Mouse (Mus musculus): ENCODE measurements around the gene Gm43552. TPM values are rescaled to one million over a fixed set of nuclear protein-coding genes. Genes with fewer than 3 reads are reported as not detected.

Gene Gm43552
- polyA plus RNA-seq, 1 experiment, result not detected

DNA sequence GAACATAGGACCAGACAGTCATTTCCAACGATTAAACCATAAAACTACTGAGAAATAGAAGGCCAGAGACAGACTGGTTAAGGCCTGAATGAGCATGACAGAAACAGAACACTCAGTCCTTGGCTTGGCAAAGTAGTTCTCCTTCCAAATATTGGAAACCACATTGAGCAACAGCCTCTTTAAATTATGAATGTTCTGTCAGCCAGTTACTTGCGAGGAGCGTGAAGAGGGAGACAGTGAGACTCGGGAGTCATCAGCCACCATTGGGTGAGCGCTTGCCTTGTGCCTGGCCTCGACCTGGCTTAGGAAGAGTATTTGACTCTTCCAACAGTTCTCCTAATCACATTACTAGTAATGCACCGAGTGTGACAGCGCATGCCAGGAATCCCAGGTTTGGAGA lies 15.8 kb upstream of the Gm43552 start:
- H3K4me1 ChIP-seq (ENCODE audit: control insufficient read depth, insufficient read depth, low read length), result no peaks in the 10 kb centered on the region; the same call in 1 of the 2 replicates
- WGBS, result 70% methylated on average over 8 of the region's 8 CpGs
- H3K27ac ChIP-seq (ENCODE audit: control insufficient read depth, insufficient read depth, low read depth, low read length, poor library complexity), result no peak overlapping the region
- TF ChIP-seq CTCF (IDR thresholded peaks at IDR 0.05; ENCODE audit: control insufficient read depth, insufficient read depth, low read length), result no peak
- H3K4me3 ChIP-seq (replicated peaks; ENCODE audit: control insufficient read depth, low read depth, low read length), result no peak overlapping the region

DNA sequence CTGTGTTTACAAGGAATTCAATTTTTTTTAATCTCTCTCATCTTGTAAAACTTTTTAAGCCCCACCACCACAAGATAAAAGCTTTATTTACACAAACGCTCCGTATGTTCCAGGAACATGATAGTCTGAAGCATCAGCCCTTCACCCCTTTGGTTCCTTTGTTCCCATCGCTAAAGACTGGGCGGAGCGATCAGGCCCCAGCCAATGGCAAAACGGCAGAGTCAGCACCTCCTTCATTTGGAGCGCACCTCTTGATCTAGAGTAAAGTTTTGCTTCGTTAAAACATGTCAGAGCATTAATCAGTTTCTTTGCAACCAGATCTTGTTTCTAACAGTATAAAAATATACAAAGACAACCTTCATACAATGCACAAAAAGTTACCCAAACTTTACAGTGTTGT lies 13.2 kb upstream of the Gm43552 start:
- WGBS, result 34% methylated on average over 8 of the region's 8 CpGs
- TF ChIP-seq CTCF (IDR thresholded peaks at IDR 0.05; ENCODE audit: control insufficient read depth, insufficient read depth, low read length) (no peak), POLR2A (IDR thresholded peaks at IDR 0.05; ENCODE audit: borderline replicate concordance, control insufficient read depth, low read depth, low read length) (no peak)
- no peak overlapping the region for H3K27ac ChIP-seq (ENCODE audit: control insufficient read depth, insufficient read depth, low read depth, low read length, poor library complexity)
- no peaks in the 10 kb centered on the region; the same call in 1 of the 2 replicates for H3K4me1 ChIP-seq (ENCODE audit: control insufficient read depth, insufficient read depth, low read length)
- H3K4me3 ChIP-seq (replicated peaks; ENCODE audit: control insufficient read depth, low read depth, low read length), result no peak overlapping the region

GRCm38 (mm10) chr5:65501407-65501806 lies 8.8 kb upstream of the Gm43552 start:
- no peak for TF ChIP-seq CTCF (IDR thresholded peaks at IDR 0.05; ENCODE audit: control insufficient read depth, insufficient read depth, low read length)
- no peak for TF ChIP-seq POLR2A (IDR thresholded peaks at IDR 0.05; ENCODE audit: borderline replicate concordance, control insufficient read depth, low read depth, low read length)

GRCm38 (mm10) chr5:65500231-65500630 lies 7.6 kb upstream of the Gm43552 start:
- no peak for TF ChIP-seq CTCF (IDR thresholded peaks at IDR 0.05; ENCODE audit: control insufficient read depth, insufficient read depth, low read length)
- TF ChIP-seq POLR2A (IDR thresholded peaks at IDR 0.05; ENCODE audit: borderline replicate concordance, control insufficient read depth, low read depth, low read length), result no peak
- H3K4me3 ChIP-seq (replicated peaks; ENCODE audit: control insufficient read depth, low read depth, low read length), result no peak overlapping the region
- 74% methylated on average over 7 of the region's 7 CpGs for WGBS
- H3K4me1 ChIP-seq (ENCODE audit: control insufficient read depth, insufficient read depth, low read length), result no peaks in the 10 kb centered on the region
- no peak overlapping the region for H3K27ac ChIP-seq (ENCODE audit: control insufficient read depth, insufficient read depth, low read depth, low read length, poor library complexity)

More at GRCm38 (mm10) chr5:65501407-65501806, 8.8 kb upstream of the Gm43552 start:
- Histone ChIP-seq H3K4me1 (ENCODE audit: control insufficient read depth, insufficient read depth, low read length) (no peaks in the 10 kb centered on the region), H3K4me3 (replicated peaks; ENCODE audit: control insufficient read depth, low read depth, low read length) (no peak overlapping the region), H3K27ac (ENCODE audit: control insufficient read depth, insufficient read depth, low read depth, low read length, poor library complexity) (no peak overlapping the region)
- WGBS, result 88% methylated on average over 9 of the region's 9 CpGs

GRCm38 (mm10) chr5:65491767-65492715 lies 592 bp downstream of the Gm43552 start:
- Histone ChIP-seq H3K27ac (ENCODE audit: control insufficient read depth, insufficient read depth, low read depth, low read length, poor library complexity) (peak overlapping the region; percentile 91), H3K4me3 (replicated peaks; ENCODE audit: control insufficient read depth, low read depth, low read length) (peak overlapping the region; percentile 94), H3K4me1 (ENCODE audit: control insufficient read depth, insufficient read depth, low read length) (peaks cover 1% of the 10 kb centered on the region; the same call in 1 of the 2 replicates)
- under 1% methylated on average over 57 of the region's 57 CpGs for WGBS
- TF ChIP-seq CTCF (IDR thresholded peaks at IDR 0.05; ENCODE audit: control insufficient read depth, insufficient read depth, low read length), result no peak
- no peak for TF ChIP-seq POLR2A (IDR thresholded peaks at IDR 0.05; ENCODE audit: borderline replicate concordance, control insufficient read depth, low read depth, low read length)

- Histone ChIP-seq H3K4me3 (replicated peaks; ENCODE audit: control insufficient read depth, low read depth, low read length) (no peak overlapping the region), H3K27ac (ENCODE audit: control insufficient read depth, insufficient read depth, low read depth, low read length, poor library complexity) (peak overlapping the region; percentile 54), H3K4me1 (ENCODE audit: control insufficient read depth, insufficient read depth, low read length) (peaks cover 5% of the 10 kb centered on the region)
- no peak for TF ChIP-seq POLR2A (IDR thresholded peaks at IDR 0.05; ENCODE audit: borderline replicate concordance, control insufficient read depth, low read depth, low read length)
- no peak for TF ChIP-seq CTCF (IDR thresholded peaks at IDR 0.05; ENCODE audit: control insufficient read depth, insufficient read depth, low read length)
- 16% methylated on average over 4 of the region's 4 CpGs for WGBS
These were observed 2.8 kb downstream of the Gm43552 start for GRCm38 (mm10) chr5:65489830-65490229.

- Histone ChIP-seq H3K4me3 (replicated peaks; ENCODE audit: control insufficient read depth, low read depth, low read length) (peak overlapping the region; percentile 25), H3K4me1 (ENCODE audit: control insufficient read depth, insufficient read depth, low read length) (peaks cover 8% of the 10 kb centered on the region), H3K27ac (ENCODE audit: control insufficient read depth, insufficient read depth, low read depth, low read length, poor library complexity) (peak overlapping the region; percentile 44)
- no peak for TF ChIP-seq POLR2A (IDR thresholded peaks at IDR 0.05; ENCODE audit: borderline replicate concordance, control insufficient read depth, low read depth, low read length)
- TF ChIP-seq CTCF (IDR thresholded peaks at IDR 0.05; ENCODE audit: control insufficient read depth, insufficient read depth, low read length), result no peak
- WGBS, result 33% methylated on average over 7 of the region's 7 CpGs
These were observed 3.9 kb downstream of the Gm43552 start for GRCm38 (mm10) chr5:65488725-65489124.

GRCm38 (mm10) chr5:65487381-65487780 lies 5.3 kb downstream of the Gm43552 start:
- Histone ChIP-seq H3K4me3 (replicated peaks; ENCODE audit: control insufficient read depth, low read depth, low read length) (no peak overlapping the region), H3K4me1 (ENCODE audit: control insufficient read depth, insufficient read depth, low read length) (peaks cover 8% of the 10 kb centered on the region), H3K27ac (ENCODE audit: control insufficient read depth, insufficient read depth, low read depth, low read length, poor library complexity) (peak overlapping the region; percentile 59)
- TF ChIP-seq POLR2A (IDR thresholded peaks at IDR 0.05; ENCODE audit: borderline replicate concordance, control insufficient read depth, low read depth, low read length) (no peak), CTCF (IDR thresholded peaks at IDR 0.05; ENCODE audit: control insufficient read depth, insufficient read depth, low read length) (no peak)
- 37% methylated on average over 10 of the region's 10 CpGs for WGBS

Measured in bone marrow, adult 2 months (tissue).